Mouse (Mus musculus) right cerebral cortex, postnatal 36 days (tissue): ENCODE data around the gene Tmem40.

Experiments
- DNase-seq, 2 experiments: peaks; one replicate each; pipeline ENCODE4 v3.0.0; 2022; ENCODE audit warnings: low spot score in 2 of 2, mixed read lengths in 1 of 2

Tmem40 gene

GRCm38 (mm10) chr6:115761995-115762756 lies at the start of gene Tmem40:
Gene Tmem40 (minus strand): TSS chr6:115762410.
- DNase-seq = peak in 1 of 2 experiments; percentile 18

- no peak for DNase-seq
These were observed 49.4 kb upstream of the Tmem40 start for GRCm38 (mm10) chr6:115811606-115812005.

DNA sequence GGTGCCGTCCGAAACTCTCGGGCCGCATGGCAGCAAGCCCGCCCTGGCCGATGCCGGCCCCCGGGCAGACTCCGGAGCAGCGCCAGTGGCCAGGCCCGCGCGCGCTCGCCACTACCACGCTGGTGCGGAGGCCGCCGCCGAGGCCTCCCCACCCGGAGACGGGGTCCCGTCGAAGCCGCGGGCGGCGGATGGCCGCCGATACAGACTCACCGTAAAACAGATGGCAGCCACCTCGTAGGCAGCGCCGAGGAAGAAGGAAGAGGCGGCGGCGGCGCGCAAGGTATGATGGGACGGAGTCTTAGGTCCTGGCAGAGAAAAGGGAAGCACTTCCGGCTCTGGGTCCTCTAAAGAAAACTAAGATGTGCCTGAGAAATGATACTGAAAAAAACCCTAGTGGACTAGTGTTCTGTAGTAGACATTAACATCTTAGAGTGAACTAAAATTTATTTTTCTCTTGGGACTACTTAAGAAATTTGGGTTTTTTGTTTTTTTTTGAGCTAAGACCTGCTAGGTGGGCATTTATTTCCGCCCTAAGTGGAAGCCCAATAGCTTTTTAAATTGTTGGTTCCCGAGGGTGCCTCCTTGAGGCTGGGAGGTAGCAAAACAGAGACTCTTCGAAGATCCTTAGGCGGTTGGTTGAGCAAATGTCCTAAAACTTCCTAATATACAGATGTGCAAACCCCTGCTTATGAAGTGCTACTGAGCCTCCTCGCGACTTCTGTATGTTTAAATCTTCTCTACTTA lies 46.5 kb upstream of the Tmem40 start, which contains the start of gene Rpl32:
Gene Rpl32, minus strand, starts transcription at position 260 of the 744 bp plus-strand sequence.
- DNase-seq = peak; percentile 80 to 82

GRCm38 (mm10) chr6:115808196-115808487 lies 45.9 kb upstream of the Tmem40 start:
- peak in 1 of 2 experiments; percentile 12 for DNase-seq

DNA sequence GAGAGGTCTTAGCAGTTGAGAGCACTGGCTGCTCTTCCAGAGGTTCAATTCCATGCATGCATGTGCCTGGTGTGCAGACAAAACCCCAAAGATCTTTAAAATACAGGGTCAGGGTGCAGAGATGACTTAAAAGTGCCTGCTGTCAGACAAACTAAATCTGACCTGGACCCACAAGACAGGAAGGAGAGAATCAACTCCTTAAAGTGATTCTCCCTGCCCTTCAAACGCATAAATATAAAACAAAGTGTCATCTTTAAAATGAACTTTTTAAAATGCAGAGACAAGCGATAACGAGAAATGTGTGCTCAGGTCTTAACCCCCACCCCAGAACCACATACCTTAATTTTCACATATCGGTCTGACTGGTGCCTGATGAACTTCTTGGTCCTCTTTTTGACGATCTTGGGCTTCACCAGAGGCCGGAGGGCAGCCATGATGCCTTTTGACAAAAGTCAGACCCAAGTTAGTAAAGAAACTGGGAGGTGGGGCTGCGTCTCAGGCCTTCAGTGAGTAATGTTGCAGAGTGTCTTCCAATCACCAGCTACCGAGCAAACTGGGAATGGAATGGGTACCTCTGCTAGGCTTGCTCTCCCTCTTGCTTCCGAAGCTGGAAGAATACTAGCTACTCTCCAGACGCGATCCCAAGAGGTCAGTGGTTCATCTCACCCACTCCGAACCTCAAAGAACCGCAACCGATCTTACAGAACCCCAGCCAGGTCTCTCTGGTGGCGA lies 45.4 kb upstream of the Tmem40 start:
- DNase-seq = no peak

DNA sequence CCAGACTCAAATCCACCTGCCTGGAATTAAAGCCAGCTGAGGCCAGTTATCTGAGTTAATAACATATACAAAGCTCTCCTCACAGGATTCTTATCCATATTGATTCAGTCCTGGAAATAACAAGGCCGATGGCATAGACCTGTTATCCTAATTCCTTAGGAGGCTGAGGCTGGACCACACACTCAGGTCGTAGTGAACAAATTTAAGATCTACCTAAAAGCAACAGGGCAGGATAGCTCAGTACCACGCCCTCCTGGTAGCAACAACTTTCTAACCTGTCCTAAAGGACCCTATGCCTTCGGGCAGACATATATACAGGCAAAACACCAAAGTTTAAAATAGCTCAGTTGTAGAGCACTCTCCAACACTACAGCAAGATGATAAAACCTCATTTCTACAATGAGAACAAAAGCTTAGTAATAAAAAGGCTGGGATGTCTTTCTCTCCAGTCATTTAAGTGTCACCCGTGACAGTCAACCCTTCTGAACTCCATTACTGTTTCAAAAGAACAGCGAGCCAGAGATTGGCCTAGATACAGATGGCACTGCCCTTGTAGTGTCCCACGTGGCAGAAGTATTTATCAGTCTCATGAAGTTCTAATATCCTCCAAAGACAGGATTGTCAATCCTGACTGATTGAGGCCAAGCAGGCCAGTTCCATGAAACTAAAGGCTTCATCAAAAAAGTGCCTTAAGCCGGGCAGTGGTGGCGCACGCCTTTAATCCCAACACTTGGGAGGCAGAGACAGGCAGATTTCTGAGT lies 42.4 kb upstream of the Tmem40 start:
- no peak for DNase-seq

DNA sequence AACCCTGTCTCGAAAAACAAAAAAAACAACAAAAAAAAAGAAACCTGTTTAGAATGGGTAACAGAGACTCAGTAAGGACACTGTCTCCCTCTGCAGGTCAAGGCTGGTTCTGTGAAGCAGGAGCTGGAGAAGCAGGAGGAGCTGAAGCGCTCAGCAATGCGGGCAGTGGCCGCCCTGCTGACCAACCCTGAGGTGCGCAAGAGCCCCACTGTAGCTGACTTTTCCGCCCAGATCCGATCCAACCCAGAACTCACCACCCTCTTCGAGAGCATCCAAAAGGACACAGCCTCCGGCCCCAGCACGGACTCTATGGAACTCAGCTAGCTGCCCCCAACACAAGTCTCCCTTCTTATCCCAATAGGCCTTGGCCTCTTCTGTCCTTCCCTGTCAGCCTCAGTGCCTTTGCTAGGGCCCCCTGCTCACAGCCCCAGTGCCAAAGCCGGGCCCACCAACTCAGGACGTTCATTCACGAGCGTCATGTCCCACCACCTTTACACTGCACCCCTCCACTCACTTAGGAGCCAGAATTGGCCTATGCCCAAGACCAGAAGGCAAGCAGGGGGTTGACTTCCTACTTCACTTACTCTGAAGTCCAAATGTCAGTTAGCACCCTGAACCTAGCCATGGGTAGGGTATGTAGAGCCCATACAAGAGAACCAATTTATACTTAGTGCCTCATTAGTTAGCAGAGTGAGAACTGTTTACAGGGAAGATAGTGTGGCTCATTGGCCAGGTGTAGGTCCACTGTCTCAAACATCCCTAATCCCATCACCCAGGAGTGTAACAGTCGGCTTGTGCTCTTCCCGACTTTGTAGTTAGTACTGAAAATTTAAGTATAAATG lies 41.6 kb upstream of the Tmem40 start:
- peak; percentile 61 to 65 for DNase-seq

- no peak for DNase-seq
These were observed 39.6 kb upstream of the Tmem40 start for GRCm38 (mm10) chr6:115801811-115802210.

DNA sequence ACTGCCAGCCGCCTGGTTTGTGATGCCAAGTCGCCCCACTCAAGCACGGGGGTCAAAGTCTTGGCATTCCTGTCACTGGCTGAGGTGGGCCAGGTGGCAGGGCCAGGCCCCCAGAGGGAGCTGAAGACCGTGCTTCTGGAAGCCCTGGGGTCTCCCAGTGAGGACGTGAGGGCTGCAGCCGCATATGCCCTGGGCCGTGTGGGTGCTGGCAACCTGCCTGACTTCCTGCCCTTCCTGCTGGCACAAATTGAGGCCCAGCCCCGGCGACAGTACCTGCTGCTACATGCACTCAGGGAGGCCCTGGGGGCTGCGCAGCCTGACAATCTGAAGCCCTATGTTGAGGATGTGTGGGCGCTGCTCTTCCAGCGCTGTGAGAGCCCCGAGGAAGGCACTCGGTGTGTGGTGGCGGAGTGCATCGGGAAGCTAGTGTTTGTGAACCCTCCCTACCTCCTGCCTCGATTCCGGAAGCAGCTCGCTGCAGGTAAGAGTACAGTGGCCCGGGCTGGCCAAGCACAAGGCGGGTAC lies 30.5 kb upstream of the Tmem40 start:
- DNase-seq = no peak

DNA sequence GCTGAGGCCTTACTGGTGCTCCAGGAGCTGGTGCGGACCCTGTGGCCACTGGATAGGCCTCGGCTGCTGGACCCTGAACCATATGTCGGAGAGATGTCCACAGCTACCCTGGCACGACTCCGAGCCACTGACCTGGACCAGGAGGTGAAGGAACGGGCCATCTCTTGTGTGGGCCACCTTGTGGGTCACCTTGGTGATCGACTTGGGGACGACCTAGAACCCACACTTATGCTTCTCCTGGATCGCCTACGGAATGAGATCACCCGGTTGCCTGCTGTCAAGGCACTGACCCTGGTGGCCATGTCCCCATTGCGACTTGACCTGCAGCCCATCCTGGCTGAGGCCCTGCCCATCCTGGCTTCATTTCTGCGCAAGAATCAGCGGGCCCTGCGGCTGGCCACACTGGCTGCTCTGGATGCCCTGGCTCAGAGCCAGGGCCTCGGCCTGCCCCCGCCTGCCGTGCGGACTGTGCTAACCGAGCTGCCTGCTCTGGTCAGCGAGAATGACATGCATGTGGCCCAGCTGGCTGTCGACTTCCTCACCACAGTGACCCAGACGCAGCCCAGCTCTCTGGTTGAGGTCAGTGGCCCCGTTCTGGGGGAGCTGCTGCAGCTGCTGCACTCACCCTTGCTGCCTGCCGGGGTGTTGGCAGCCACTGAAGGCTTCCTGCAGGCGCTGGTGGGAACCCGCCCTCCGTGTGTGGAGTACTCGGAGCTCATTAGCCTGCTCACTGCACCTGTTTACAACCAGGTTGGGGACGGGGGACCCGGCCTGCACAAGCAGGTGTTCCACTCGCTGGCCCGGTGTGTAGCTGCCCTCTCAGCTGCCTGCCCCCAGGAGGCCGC lies 29.9 kb upstream of the Tmem40 start:
- no peak for DNase-seq

- no peak for DNase-seq
These were observed 28.8 kb upstream of the Tmem40 start for GRCm38 (mm10) chr6:115791016-115791415.

- no peak for DNase-seq
These were observed 20.6 kb upstream of the Tmem40 start for GRCm38 (mm10) chr6:115782781-115783180.

GRCm38 (mm10) chr6:115776363-115776762 lies 14.2 kb upstream of the Tmem40 start:
- DNase-seq = no peak

- DNase-seq = no peak
These were observed 13.6 kb upstream of the Tmem40 start for GRCm38 (mm10) chr6:115775838-115776237.

- no peak for DNase-seq
These were observed 12.3 kb upstream of the Tmem40 start, which contains the start of gene Cand2 for GRCm38 (mm10) chr6:115774501-115774921. Gene Cand2 (plus strand): TSS chr6:115774538.

DNA sequence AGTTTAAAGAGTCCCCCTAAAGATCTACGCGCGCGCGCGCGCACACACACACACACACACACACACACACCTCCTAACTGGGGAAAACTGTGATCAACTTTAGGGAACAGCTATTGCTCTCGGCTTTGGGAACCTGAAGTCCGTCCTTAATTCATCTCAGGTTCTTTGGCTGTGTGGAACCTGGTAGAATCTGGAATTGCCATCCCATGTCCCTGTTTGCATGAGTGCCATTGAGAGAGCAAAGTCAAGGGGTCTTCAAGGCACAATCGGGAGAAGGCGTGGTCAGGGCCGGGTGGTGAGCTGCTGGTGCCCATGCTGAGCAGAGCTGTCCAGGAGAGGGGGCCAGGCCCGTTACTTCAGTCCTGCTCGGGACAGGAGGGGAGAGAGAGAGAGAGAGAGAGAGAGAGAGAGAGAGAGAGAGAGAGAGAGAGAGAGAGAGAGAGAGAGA lies 11.8 kb upstream of the Tmem40 start:
- no peak for DNase-seq

DNA sequence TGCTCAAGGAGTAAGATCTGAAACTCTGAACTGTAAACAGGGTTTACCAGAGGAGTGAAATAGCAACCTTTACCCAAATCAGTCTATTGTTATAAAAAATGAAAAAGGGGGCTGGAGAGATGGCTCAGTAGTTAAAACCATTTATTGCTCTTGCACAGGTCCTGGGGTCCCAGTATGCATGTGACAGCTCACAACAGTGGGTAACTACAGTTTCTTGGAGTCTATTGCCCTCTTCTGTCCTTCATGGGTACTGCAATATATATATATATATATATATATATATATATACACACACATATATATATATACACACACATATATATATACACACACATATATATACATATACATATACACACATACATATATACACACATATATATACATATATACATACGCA lies 10.4 kb upstream of the Tmem40 start:
- no peak for DNase-seq

GRCm38 (mm10) chr6:115772201-115772600 lies 10.0 kb upstream of the Tmem40 start:
- no peak for DNase-seq

DNA sequence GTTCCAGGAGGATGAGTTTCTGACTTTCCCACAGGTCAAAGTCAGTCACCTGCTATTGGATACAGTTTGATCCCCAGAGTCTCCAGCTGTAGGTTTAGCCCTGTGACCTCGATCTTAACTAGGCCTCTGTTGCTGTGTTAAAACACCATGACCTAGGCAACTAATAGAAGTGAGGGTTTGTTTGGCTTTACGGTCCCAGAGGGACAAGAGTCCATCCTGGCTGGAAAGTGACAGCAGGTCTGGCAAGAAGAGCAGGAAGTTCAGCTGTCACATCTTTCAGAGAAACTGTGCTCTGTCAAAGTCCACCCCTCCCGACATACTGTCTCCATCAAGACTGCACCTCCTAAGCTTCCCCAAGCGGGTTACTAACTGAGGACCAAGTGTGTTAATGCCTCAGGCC lies 8.6 kb upstream of the Tmem40 start:
- no peak for DNase-seq
